Mouse (Mus musculus) heart, postnatal 0 days (tissue): ENCODE results near the gene Ezh1.

Source experiments
- CTCF ChIP-seq: IDR thresholded peaks from 2 replicates; pipeline ENCODE4 v1.5.1; 2016; ENCODE audit warnings: antibody characterized with exemption, control low read depth, low read depth
- EP300 ChIP-seq: IDR thresholded peaks from 2 replicates; pipeline ENCODE4 v1.6.1; 2016; ENCODE audit warnings: antibody characterized with exemption, low read depth

DNA sequence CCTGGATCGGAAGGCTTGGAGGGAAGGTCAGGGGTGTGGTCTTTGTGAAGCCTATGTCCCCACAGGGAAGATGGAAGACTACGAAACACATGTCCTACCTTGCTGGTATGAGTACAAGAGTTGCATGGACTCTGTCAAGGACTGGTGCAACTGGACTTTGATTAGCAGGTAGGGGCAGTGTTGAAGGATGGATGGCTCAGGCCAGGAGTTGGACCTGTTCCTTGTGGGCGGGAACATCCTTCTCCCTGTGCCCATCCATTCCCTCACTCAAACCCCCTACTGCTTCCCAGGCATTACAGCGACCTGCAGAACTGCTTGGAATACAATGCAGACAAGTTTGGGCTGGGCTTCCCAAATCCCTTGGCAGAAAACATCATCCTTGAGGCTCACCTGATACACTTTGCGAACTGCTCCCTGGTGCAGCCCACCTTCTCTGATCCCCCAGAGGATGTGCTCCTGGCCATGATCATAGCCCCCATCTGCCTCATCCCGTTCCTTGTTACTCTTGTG is 21.3 kb upstream of the Ezh1 start:
- TF ChIP-seq CTCF, result no peak
- no peak for TF ChIP-seq EP300
